Mouse (Mus musculus) kidney, adult 11 months (tissue): ENCODE measurements around the gene Cpxm2.

Experiments used
- DNase-seq: peaks from one replicate; pipeline ENCODE4 v3.0.0; 2022

Cpxm2 gene

DNA sequence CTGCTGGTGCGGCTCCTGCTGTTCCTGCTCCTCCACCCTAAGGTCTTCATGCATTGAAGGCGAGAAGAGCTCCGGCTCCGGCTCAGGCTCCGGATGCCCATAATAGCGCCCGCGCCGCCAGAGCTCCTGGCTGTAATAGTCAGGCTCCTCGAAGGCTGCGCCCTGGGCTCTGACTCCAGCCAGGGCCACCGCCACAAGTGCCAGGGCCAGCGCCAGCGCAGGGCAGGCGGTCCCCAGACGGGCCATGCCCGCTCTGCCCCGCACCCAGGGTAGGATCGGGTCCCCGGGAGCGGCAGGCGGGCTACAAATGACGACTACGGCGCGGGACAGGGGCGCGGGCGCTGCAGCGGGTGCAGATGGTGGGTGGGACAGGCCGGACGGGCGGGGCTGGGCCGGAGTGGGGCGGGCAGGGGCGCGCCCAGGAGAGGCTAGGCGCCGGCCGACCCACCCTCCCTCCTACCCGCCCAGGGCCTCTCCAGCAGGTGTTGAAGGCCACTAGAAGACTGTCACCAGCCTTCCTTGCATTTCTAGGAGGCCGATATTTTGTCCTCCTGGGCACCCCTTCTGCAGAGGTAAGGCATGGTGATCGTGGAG, at the start of gene Cpxm2:
Gene Cpxm2, minus strand, starts transcription at position 372 of the 594 bp plus-strand sequence.
- DNase-seq, result no peak

- no peak for DNase-seq
Observed at GRCm38 (mm10) chr7:132204073-132204612, 49.6 kb upstream of the Cpxm2 start.

DNA sequence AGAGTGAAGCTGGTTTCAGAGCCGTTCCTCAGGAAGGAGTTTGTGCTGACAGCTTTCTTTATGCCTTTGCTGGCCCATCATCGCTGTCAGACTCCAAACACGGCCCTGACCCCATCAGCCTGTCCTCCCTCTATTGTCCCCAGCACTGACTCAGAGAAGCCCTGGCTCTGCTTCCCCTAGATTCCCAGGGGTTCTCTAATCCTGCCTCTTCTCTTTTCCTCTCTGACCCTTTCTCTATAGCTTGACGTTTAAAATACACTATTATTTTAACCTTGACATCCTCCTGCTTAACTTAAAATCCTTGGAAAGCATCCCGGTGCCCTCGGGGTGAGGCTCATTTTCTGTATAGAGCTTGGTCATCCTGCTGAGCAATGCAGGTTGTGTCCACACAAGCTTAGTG, 45.1 kb upstream of the Cpxm2 start:
- no peak for DNase-seq

DNA sequence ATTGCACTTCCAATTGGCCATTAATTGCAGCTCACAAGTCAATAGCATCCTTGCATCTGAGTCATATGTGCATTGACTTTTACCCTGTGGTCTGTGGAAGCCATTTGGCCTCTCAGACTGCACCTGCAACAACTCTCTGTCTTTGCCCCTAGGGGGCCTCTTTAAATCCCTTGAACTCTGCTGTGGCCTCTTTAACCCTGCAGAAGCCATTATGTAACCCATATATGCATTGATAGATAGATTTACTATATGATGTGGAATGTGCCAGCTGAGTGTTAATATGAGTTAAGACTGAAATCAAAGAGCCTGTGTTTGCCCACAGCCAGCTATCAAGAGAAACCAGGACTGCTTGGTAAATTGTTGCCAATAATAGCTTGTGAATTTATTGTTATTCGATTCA, 44.3 kb upstream of the Cpxm2 start:
- DNase-seq, result no peak

DNA sequence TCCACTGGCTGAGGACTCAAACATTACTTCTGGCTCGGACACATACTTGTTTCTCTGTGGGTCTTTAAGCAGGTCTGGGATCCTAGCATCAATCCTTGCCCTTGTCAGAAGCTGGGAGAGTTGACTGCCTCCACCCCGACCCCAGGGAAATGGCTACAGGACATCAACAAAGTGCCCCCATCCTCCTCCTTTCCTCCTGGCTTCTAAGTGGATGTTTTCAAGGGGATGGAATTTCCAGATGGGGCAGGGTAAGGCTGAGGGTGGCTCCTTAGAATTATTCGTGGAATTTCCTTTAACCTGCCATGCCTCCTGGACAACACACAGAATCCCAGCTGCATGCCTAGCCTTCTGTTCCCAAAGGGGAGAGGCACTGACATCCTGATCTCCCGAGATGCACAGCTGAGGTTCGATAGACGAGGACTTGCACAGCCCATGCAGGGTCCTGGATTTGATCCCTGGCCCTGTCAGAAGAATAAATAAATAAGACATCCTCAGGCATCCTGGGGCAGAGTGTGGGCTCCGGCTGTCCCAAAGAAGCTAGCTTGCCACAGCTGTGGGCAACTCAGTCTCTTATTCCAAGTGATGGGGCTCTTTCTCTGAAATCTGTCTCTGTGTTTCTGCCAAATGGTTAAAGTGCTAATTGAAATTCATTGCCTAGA, 43.4 kb upstream of the Cpxm2 start:
- no peak for DNase-seq

DNA sequence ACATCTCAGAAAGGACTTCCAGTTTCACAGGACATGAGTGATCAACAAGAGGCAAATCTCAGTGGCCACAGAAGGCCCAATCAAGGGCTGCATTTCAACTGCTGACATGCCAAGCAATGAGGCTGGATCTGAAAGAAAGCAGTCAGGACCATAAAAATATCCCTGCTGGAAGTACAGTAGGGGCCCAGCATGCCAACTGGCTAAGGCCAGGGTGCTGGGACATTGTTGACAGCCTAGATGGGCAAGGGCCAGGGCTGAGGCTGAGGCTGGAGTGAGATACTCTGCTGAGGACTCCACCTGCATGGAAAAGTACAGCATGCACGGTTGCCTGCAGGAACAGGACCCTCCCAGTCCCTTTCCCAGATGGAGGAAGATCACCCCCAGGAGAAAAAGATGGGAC, 42.0 kb upstream of the Cpxm2 start:
- DNase-seq, result no peak

DNA sequence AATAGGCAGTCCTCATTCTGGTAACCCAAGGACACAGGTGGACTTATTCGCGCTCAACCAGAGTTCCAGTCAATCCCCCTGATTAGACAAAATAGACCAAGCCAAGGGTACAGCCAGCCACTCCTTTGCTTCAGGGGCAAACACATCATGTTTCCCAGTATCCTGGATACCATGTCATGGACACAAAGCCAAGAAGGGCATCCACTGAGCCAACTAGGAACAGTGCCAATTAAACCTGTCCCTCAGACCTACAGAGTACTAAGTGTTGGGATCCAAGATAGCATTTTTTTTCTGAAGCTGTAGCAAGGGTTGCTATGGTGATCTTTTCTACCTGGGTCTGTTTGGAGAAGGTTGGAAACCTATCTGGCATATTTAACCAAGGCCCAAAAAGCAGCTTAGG, 39.1 kb upstream of the Cpxm2 start:
- DNase-seq, result no peak

DNA sequence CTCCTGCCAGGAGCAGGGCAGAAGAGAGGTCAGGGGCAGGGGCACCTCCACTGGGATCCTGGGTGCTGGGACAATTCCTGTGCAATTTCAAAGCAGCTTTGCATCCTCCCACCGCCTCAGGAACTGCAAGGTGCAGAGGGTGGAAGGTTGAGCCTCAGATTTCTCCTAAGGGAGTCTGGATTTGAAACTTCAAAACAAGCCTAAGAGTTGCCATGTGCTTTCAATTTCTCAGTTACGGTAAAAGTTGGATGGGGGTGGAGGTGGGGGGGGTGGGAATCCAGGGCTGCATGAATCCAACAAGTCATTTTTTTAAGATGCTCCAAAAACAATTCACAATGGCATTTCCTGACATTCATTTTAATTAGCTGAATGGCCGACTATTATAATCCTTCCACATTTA, 32.9 kb upstream of the Cpxm2 start:
- no peak for DNase-seq

DNA sequence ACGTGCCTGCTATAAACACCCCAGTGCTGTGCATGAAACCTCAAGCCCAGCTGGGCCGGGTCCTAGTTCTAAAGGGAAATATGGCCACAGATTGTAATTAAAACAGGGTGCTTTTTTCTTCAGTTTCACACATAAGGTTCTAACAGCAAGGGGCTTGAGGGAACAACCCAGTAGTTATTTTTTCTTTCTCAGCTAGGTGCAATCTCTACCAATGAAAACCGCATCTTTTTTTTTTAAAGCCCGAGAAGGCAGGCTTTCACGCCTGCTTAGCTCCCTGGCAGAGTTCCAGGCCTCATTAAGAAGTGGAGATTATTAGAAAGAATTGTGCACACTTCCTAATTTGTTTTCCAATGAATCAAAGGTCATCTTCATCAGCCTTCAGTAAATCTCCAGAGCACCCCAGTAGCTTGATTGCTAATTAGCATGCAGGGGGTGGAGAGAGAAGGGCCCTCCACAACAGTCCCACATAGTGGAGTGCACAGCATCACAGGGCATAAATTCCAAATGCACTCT, 29.4 kb upstream of the Cpxm2 start:
- DNase-seq, result no peak

- no peak for DNase-seq
Observed at GRCm38 (mm10) chr7:132181586-132182198, 27.2 kb upstream of the Cpxm2 start.

DNA sequence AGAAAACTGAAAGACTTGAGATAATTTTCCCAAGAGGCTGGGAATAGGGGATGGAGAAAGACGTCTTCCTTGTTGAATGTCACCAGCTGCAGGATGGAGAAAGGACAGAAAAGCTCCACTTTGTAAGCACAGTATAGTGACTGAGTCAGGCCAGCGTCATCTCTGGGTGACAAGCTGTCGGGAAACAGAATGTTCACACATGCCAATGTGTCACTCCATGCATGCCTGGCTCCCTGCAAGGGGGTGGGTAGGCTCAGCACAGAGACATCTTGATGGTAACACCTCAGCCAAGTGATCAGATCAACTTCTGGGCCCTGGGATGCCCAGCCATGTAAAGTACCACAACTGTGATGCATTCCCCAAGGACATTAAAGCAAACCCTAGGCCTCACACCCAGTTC, 26.5 kb upstream of the Cpxm2 start:
- no peak for DNase-seq

- DNase-seq, result no peak
Observed at GRCm38 (mm10) chr7:132179049-132179448, 24.5 kb upstream of the Cpxm2 start.

DNA sequence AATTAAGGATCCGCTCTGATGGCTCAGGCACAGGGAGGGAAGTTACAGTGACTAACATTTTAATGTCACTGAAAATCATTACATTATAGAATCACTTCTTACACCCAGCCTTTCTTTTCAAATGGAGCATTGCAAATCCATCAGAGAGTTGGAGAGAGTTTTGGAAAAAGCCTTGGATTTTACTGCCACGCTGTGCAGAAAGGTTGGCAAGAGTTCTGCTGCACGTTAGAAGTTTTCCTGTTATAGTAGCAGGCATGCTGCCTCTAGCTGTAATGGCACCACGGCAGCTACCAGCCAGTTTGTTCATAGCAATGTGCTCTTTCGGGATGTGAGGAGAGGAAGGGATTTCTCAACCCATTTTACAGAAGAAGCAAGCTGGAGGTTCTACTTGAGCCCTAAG, 20.2 kb upstream of the Cpxm2 start:
- no peak for DNase-seq

GRCm38 (mm10) chr7:132174296-132174695, 19.8 kb upstream of the Cpxm2 start:
- no peak for DNase-seq

DNA sequence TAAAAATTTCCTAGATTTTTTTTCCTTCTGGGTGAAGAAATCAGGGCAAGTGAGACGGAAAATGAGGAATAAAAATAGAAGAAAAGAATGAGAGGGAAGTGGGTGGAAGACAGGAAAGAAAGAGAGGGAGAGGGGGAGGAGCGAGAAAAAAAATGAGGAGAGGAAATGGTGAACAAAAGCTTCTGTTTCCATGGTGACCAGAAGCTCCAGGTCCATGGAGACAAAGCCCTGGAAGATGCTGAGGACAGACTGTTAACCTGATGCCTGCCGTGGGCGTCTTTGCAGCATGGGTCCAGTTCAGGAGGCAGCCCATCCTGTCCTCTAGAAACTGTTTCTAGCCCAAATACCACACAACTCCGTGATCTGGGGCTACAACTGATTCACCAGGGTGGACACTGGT, 17.7 kb upstream of the Cpxm2 start:
- DNase-seq, result no peak

GRCm38 (mm10) chr7:132171716-132172115, 17.2 kb upstream of the Cpxm2 start:
- DNase-seq, result no peak

DNA sequence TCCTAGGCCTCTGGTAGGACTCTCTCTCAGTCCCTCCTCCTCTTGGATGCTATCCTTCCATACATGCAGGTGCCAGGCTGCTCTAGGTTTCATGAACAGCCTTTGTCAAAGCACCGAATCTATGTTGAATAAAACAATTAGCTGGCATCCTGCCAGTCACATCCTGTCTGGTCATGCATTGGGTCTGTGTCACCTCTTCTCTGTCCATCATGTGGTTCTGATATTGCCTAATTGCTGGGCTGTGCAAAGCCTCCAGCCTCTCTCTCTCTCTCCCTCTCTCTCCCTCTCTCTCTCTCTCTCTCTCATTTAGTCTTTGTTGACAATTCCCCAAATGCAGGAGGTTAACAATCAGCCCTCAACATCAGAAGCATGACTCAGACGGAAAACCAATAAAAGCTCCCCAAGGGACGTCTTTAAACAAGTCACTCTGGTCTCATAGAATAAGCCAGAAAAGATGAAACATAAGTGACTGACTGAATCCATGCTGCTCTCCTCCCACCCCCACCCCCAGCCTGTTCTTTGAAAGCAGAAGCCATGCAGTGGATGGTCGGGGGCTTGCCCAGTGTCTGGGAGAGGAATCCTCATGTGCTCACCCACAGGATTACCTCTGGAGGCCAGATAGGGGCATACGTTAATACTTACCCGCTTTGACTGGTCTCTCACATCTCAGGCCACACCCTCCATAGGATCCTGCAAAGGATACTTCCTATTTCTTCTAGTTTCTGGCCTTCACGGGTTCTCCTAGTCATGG, 15.1 kb upstream of the Cpxm2 start:
- no peak for DNase-seq

GRCm38 (mm10) chr7:132167239-132167638, 12.7 kb upstream of the Cpxm2 start:
- no peak for DNase-seq

- no peak for DNase-seq
Observed at GRCm38 (mm10) chr7:132162254-132162653, 7.7 kb upstream of the Cpxm2 start.

DNA sequence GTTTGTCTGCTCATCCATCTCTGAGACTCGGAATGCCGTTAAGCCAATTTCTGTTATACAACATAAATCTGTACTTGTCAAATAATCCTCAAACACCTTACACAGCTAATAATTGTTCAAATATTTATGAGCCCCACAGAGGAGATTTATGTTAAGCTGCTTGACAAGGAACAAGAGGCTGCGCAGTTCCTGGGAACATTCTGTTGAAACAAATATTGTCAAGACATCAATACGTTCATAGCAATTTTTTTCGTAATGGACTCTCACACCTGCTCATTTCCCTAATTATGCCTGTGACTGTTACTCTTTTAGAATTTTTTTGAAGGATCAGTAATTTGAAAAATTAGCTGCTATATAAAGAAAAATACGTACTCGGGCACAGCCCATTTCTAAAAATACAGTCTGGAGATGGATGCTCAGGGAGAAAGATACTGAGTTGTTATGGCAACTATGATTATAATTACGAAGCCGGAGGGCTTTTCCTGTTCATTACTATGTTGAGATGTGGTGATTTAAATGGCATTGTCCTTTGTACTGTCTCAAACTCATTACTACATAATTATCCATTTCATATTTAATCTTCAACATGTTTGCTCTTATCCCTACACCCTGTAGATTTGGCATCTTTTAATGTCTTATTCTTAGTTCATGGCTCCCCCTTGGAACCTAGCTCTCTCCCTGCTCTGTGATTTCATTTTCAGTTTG, 3.9 kb upstream of the Cpxm2 start:
- DNase-seq, result no peak

DNA sequence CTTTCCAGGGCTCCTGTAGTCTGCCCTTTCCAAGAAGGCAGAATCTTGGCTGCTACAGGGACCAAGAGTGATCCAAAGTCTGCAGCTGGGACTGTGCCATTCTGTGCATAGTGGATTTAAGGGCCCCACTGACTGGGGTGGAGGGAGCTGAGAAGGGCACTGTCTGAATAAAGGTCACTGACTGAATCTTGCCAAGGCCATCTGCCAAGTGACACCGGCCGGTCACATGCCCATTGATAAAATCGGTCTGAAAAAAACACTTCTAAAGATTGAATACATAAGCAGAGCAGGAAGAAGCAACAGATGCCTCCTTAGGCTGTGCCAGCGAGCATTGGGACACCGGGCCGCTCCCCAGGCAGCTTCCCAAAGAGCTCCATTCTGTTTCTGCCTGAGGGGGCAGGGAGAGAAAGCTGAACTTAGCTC, 803 bp downstream of the Cpxm2 start:
- no peak for DNase-seq

DNA sequence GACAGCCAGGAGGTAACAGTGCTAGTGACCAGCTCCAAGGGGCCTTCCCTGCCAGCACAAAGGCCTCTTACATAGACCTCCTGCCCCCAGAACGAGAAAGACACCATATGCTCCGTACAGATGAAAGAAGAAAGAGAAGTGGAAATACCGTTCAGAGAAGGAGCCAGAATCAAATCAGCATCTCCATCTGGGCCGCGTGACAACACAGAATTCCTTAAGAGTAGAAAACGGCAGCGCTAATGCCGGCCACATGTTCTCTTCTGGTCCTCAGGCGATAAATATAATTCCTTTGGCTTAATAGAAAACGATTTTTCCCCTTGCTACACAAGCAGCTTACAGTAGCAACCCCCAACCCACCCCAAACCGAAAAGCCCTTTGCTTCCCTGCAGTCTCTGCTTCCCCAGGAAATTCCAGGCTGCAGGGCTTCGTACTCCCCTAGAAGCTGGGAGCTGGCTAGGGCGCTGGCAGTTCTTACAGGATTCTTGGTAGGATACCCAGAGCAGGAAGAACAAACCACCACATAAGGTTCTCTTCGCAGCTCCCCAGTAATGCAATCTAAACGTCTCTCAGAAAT, 9.2 kb downstream of the Cpxm2 start:
- DNase-seq, result no peak
